Mouse (Mus musculus): ENCODE results near the gene Abcc4.
A peak's percentile ranks its signal among the peaks of the same experiment; 100 is the strongest.

Abcc4 gene

DNA sequence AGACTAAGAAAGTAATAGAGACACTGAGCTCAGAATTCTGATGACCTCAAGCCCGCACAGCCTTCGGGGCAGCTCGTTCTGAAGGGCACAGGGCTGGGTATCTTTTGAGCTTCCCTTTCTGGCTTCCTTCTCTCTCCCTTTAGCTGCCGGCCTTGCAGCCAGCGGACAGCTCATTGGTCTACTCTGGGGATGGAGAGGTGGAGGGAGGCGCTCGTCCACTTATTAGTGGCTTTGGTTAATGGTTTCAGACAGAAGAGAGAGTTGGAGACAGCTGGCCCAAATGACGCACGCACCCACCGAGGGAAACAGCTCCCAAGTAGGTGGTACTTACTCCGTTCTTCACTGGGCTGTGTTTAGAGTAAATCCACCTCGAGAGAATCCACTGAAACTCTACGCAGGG, 214.7 kb downstream of the Abcc4 start:
- DNase-seq = no peak

DNA sequence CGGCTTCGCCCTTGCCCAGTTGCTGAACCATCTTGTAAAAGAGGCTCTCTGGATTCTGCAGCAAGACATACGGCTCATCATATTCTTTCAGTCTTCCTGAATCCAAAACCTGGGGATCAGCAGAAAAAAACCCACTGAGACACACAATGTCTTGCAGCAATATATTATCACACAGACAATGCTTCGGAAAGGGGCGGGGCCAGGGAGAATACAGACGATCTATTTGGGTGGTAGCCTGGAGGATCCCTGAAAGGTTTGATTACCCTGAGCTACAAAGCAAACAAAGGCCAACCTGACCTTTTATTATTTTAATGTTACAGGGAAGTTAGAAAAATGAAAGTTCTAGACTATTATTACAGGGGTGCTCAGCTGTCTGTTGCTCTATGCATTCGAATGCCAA, 215.5 kb downstream of the Abcc4 start:
- DNase-seq = no peak

- DNase-seq = no peak
These were observed 219.7 kb downstream of the Abcc4 start for GRCm38 (mm10) chr14:118486349-118486748.

GRCm38 (mm10) chr14:118485646-118486045, 220.4 kb downstream of the Abcc4 start:
- no peak for DNase-seq

GRCm38 (mm10) chr14:118482320-118482719, 223.7 kb downstream of the Abcc4 start:
- no peak for DNase-seq

GRCm38 (mm10) chr14:118481779-118482178, 224.2 kb downstream of the Abcc4 start:
- DNase-seq = no peak

DNA sequence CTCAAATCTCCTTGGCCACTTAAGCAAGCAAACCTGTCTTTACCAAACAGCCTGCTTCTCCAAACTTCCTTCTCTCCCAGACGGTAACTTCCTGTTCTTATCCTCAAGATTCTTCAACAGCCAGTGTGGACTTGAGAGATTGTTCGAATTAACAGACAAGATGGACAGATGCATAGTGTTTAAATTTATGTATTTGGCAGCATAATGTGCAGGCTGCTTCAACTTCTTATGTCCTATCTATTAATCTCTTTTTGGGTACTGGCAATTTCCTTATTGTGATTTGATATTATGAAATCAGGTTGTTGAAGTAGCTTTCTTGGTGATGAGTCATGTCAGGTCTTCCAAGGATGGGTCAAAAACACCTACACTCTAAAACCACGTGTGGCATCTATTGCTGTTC, 229.7 kb downstream of the Abcc4 start:
- no peak for DNase-seq

DNA sequence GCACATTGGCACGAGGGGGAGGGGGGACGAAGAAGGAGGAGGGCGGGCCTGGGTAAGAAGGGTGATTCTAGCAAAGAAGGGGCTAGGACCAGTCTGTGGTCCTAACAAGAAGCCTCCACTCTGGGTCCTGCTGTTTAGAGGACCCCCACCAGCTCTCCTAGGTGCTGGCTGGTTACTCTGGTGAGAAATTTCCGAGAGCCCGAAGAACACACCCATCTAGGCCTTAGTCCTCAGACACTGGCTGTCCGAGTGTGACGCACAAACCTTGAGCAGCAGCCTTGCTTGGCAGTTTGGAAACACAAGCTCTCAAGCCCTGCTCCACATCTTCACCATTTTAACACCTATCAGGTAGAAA, 230.9 kb downstream of the Abcc4 start:
- DNase-seq = no peak

GRCm38 (mm10) chr14:118474226-118475099, 231.6 kb downstream of the Abcc4 start:
- no peak for DNase-seq

DNA sequence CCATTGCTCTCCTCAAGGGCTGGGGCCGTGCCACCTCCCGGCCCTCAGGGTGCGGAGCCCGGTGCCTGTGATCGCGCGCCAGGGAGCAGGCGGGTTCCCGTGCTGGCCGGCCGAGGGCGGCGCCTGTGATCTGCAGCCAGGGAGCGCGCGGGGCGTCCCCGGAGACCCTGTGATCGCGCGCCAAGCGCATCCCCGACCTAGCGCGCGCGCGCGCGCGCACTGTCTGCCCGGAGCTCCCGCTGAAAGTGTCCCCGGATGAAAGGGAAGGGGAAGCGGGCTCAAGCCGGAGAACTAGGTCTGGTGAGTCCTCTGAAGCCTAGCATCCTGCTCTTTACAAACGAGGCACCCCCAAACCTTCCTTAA, 232.2 kb downstream of the Abcc4 start:
- peak; percentile 9 to 42 for DNase-seq

- DNase-seq = no peak
These were observed 232.7 kb downstream of the Abcc4 start for GRCm38 (mm10) chr14:118473188-118473830.

DNA sequence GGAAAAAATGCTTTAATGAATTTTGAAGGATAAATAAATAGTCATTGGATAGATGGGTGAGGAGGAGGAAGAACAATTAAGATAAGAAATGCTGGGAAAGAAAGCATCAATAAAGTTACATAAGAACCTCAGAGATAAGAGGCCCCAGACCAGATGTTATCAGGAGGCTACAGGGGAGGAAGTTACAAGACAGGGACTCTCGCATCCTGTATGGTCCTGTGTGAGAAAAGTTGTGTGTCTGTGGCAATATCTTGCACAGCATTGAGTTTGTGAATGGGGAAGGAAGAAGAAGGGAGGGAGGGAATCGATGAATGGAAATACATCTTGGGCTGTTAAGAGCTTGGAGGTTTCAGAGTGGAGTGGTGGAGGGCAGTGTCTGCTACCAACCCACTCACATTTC, 240.7 kb downstream of the Abcc4 start:
- DNase-seq = no peak

- no peak for DNase-seq
These were observed 241.6 kb downstream of the Abcc4 start for GRCm38 (mm10) chr14:118464401-118464800.

DNA sequence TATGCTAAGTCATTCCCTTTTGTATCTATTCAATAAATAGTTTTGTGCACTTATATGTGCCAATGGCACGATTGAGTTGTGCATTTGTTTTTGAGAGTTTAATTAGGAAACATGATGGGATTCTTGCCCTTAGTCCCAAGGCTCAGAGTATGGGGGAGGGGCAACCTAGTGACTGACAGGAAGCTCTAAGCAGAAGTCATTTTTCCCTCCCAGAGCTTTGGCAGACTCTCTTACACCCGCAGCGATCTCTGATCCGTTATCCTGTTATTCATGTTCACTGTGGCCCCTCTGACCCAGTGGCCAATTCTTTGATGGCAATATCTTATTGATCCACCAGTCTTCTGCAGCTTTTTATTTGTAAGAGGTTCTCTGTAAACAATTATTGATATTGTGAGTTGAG, 253.4 kb downstream of the Abcc4 start:
- DNase-seq = no peak

DNA sequence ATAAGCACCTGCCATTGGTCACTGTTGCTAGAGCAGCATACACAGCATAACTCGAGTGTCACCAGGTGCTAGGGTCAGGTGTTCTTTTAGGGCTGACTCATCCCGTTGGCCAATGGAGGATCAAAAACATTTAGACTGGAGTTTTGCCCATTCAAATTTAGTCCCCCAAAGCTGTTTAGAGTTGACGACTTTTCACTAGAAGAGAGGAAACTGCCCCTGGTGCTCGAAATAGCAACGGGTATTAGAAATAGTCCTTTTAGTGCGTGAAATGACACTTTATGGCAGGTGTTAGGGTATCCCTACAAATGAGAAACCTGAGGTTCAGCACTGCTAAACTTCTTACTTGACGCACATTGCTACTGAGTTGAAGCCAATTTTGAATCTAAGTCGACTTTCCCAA, 265.9 kb downstream of the Abcc4 start:
- DNase-seq = no peak

GRCm38 (mm10) chr14:118437156-118437931, 268.7 kb downstream of the Abcc4 start:
- DNase-seq = peak in 1 of 2 experiments; percentile 11

- peak in 1 of 2 experiments; percentile 37 for DNase-seq
These were observed 269.2 kb downstream of the Abcc4 start for GRCm38 (mm10) chr14:118436791-118437155.

- no peak for DNase-seq
These were observed 270.2 kb downstream of the Abcc4 start for GRCm38 (mm10) chr14:118435676-118436330.

DNA sequence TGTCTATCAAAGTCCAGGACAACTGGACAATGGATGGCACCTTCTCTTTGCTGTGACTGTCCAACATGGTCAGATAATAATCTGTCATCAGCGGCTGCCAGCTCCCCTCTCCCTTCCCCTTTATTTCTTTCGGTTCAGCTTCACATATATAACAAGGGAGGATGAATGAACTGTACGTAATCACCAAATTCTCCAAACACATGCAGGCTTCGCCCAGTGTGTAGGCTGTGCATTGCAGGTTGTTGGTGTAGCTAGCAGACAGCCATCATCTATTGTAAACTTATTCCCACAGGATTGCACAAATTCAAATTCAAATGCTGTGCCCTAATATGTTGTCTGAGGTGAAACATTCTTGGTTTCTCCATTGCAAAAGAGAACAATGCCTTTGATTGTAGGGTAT, 271.2 kb downstream of the Abcc4 start:
- DNase-seq = no peak

- DNase-seq = no peak
These were observed 272.2 kb downstream of the Abcc4 start for GRCm38 (mm10) chr14:118433848-118434247.

Data from lung, postnatal 4 days (tissue).